Mouse (Mus musculus) kidney, adult 2 months (tissue): ENCODE results near the gene Zc3h7b. TPM values are rescaled to one million over a fixed set of nuclear protein-coding genes. Genes with fewer than 3 reads are reported as not detected.

Experiments used
- DNase-seq: peaks from one replicate; pipeline ENCODE4 v3.0.0; 2021
- H3K27ac ChIP-seq: fragments of 200-500 bp; 2 replicates; pipeline ENCODE4 v1.5.1; 2012; ENCODE audit warnings: low read depth, low read length, control low read depth, inconsistent platforms; ENCODE audit not compliant: insufficient read depth
- H3K27me3 ChIP-seq: fragments of 200-500 bp; replicated peaks from 2 replicates; pipeline ENCODE4 v1.6.1; 2012; ENCODE audit warnings: mild to moderate bottlenecking, moderate library complexity, low read length, inconsistent platforms; ENCODE audit not compliant: control insufficient read depth, insufficient read depth
- H3K36me3 ChIP-seq: fragments of 200-500 bp; 2 replicates; pipeline ENCODE4 v1.6.1; 2012; ENCODE audit warnings: mild to moderate bottlenecking, moderate library complexity, low read length, inconsistent platforms; ENCODE audit not compliant: control insufficient read depth, insufficient read depth
- H3K4me1 ChIP-seq: fragments of 200-500 bp; 2 replicates; pipeline ENCODE4 v1.6.1; 2011; ENCODE audit warnings: low read length; ENCODE audit not compliant: control insufficient read depth, insufficient read depth
- H3K4me3 ChIP-seq: fragments of 200-500 bp; 2 replicates; pipeline ENCODE4 v1.5.1; 2011; ENCODE audit warnings: mild to moderate bottlenecking, low read depth, low read length, control low read depth; ENCODE audit not compliant: insufficient read depth
- CTCF ChIP-seq: fragments of 200-500 bp; conservative IDR thresholded peaks from 2 replicates; pipeline ENCODE4 v1.5.1; 2011; ENCODE audit warnings: low read depth, mild to moderate bottlenecking, control low read depth, low read length, moderate library complexity, mixed read lengths; ENCODE audit not compliant: insufficient read depth, insufficient read length
- POLR2A ChIP-seq: fragments of 200-500 bp; IDR thresholded peaks from one replicate; pipeline ENCODE4 v1.6.1; 2011; ENCODE audit warnings: low read depth, low read length, control low read depth
- WGBS: fragments of 180-500 bp; shearing (Covaris S2); methylation state at CpG from one replicate; pipeline ENCODE4 v1.1.7; 2018; 5-methylcytosine and 5-hydroxymethylcytosine counted together
- polyA plus RNA-seq: library from polyadenylated mRNA; depleted of rRNA; stranded (reverse); fragments of >200 nt; gene quantifications from 2 replicates; pipeline ENCODE4 v1.2.3, GENCODE M21; 2012

The Zc3h7b gene
- polyA plus RNA-seq, 1 experiment, result 46.5 TPM

DNA sequence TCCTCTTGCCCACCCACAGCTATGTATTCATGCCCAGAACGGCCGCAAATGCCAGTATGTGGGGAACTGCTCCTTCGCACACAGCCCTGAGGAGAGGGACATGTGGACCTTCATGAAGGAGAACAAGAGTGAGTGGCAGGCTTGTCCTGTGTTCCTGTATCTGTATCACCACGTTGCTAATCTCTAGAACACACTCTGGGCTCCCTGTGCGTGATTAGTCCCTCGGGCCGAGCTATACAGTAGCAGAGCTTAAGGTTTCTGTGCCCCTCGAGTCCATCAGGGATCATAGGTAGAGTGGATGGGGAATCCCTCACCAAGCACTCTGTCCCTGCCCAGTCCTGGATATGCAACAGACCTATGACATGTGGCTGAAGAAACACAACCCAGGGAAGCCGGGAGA, 47.6 kb downstream of the Zc3h7b start:
- H3K36me3 ChIP-seq, result no peaks in the 10 kb centered on the region
- peaks cover 2% of the 10 kb centered on the region; the same call in 1 of the 2 replicates for H3K4me1 ChIP-seq
- DNase-seq, result no peak
- no peak overlapping the region for H3K4me3 ChIP-seq
- WGBS, result 94% methylated on average over 9 of the region's 9 CpGs
- no peaks in the 10 kb centered on the region for H3K27me3 ChIP-seq
- no peak for TF ChIP-seq POLR2A
- TF ChIP-seq CTCF, result no peak
- H3K27ac ChIP-seq, result no peak overlapping the region

DNA sequence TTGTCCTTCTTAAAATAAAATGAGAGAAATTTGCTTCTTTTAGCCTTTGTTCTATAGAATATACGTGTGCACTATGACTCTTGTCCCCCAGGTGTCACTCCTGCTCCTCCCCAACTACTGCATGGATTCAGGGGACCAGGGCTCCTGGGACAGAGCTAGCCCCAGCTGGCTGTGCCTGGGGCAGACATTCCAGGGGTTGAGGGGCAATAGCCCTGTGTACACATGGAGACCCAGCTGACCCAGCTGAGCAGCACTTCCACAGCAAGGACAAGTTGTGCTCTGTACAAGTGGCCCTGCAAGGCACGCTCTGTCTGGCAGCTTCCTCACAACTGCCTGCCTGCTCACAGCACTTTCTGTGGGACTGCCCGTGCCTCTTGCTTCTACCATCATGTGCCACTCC, 51.4 kb downstream of the Zc3h7b start:
- DNase-seq, result peak; percentile 77
- WGBS, result 35% methylated on average over 3 of the region's 3 CpGs
- Histone ChIP-seq H3K4me1 (peaks cover 25% of the 10 kb centered on the region), H3K27me3 (no peaks in the 10 kb centered on the region), H3K4me3 (no peak overlapping the region), H3K27ac (peak overlapping the region; percentile 58), H3K36me3 (no peaks in the 10 kb centered on the region)
- TF ChIP-seq CTCF (peak; percentile 61), POLR2A (no peak)

DNA sequence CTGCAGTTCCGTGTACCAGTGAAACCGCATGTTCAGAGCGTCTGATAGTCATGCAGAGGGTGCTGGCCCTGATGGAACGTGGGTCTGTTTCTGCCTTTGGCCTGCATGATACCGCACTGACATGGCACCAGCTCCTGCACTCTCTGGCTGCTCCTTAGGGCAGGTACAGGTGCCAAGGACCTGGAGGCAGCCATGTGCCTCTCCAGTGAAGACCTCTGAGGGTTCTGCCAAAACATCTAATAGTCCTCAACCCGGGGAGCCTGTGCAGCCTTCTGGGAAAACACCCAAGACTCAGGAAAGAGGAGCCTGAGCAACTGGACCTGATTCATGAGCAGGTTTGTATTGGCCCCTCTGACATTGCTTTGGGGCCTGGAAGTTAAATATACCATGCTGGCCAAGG, 53.0 kb downstream of the Zc3h7b start:
- 71% methylated on average over 6 of the region's 6 CpGs for WGBS

DNA sequence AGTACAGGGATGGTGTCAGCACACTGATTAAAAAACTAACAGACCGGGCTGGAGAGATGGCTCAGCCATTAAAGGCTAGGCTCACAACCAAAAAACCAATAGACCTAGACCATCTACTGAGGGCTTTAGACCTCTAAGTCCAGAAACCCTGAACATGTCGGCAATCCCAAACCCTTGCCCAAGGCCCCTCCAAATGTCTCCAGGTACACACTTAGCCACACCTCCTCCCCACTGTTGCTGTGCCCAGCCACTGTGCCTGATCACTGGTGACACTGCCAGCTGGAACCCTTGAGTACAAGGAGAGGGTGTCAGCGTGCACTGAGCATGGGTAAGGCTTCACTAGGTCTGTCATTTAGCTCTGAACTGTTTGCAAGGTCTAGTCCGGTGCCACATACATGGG, 53.6 kb downstream of the Zc3h7b start:
- H3K4me3 ChIP-seq, result no peak overlapping the region
- no peaks in the 10 kb centered on the region for H3K36me3 ChIP-seq
- no peaks in the 10 kb centered on the region for H3K27me3 ChIP-seq
- peaks cover 29% of the 10 kb centered on the region for H3K4me1 ChIP-seq
- DNase-seq, result peak; percentile 78
- 53% methylated on average over 4 of the region's 4 CpGs for WGBS
- H3K27ac ChIP-seq, result peak overlapping the region; percentile 91
- TF ChIP-seq CTCF, result no peak
- no peak for TF ChIP-seq POLR2A

More for the DNA sequence above, 53.0 kb downstream of the Zc3h7b start:
- peak; percentile 70 for DNase-seq
- Histone ChIP-seq H3K36me3 (no peaks in the 10 kb centered on the region), H3K4me1 (peaks cover 29% of the 10 kb centered on the region), H3K27me3 (no peaks in the 10 kb centered on the region), H3K4me3 (no peak overlapping the region), H3K27ac (peak overlapping the region; percentile 91)
- TF ChIP-seq CTCF (no peak), POLR2A (no peak)

DNA sequence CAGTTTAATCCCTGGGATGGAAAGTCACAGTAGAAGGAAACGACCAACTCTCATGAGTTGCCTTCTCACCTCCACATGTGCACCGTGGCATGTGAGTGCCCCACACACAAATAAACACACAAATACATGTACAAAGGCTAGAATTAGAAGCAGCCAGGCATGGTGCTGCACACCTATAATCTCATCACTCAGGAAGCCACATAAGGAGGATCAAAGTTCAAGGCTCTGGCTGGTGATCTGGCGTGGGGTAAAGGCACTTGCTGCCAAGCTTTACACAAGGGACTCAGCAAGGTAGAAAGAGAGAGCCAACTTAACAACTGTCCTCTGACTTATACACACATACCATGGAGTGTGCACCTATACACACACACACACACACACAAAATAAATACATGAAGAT, 55.5 kb downstream of the Zc3h7b start:
- H3K4me3 ChIP-seq, result no peak overlapping the region
- peak; percentile 76 for DNase-seq
- no peaks in the 10 kb centered on the region for H3K27me3 ChIP-seq
- peak overlapping the region; percentile 15 for H3K27ac ChIP-seq
- TF ChIP-seq CTCF (no peak), POLR2A (no peak)
- WGBS, result 43% methylated on average over 3 of the region's 3 CpGs
- no peaks in the 10 kb centered on the region; the same call in 1 of the 2 replicates for H3K36me3 ChIP-seq
- peaks cover 38% of the 10 kb centered on the region for H3K4me1 ChIP-seq

DNA sequence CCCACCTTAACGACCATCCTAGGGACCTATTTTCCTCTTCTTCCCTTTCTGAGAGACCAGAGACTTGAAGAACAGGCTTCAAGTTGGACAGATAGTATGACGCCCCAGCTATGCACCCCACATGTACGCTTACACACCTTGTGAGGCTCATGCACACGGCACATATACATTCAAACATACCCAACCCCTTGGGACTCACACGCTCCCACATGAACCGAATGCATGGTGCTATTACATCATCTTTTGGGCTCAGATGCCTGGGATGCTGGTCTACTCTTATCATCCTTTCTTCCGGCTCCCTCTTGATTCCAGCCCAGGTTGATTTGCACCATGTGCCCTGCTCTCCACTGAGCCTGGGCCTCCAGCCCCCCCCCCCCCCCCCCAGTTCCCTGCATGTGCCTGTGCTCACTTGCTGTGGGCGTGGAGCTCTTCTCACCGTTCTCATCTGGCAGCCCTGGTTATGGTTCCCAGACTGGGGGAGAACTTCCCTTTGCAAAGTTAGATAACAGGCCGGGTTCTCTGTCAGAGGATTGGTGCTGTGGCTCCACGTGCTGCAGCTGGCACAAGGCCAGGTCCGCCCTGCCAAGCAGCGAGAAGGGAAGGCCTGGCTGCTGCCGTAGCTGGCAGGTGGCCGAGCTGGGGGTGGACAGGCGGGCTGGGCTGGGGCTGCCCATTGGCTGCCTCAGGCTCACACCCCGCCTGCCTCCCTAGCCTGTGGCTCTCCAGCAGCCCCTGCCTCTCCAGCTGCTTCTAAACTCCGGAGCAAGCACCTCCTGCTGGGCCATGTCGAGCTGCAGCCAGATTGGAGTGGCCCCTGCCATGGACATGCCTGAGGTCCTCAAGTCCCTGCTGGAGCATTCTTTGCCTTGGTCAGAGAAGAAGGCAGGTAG, 57.4 kb downstream of the Zc3h7b start, which contains the start of gene Tef:
Tef (plus strand) TSS at position 421 of the 890 bp plus-strand sequence.
- 17% methylated on average over 19 of the region's 19 CpGs for WGBS
- peak; percentile 100 for DNase-seq
- Histone ChIP-seq H3K27ac (peak within 1 kb of the TSS; percentile 99), H3K36me3 (no peaks in the 10 kb centered on the region; the same call in 1 of the 2 replicates), H3K4me3 (peak within 1 kb of the TSS; percentile 77), H3K27me3 (no peaks in the 10 kb centered on the region), H3K4me1 (peaks cover 52% of the 10 kb centered on the region)
- peak; percentile 29; the same call in 1 of the 2 replicates for TF ChIP-seq CTCF
- TF ChIP-seq POLR2A, result peak; percentile 85

DNA sequence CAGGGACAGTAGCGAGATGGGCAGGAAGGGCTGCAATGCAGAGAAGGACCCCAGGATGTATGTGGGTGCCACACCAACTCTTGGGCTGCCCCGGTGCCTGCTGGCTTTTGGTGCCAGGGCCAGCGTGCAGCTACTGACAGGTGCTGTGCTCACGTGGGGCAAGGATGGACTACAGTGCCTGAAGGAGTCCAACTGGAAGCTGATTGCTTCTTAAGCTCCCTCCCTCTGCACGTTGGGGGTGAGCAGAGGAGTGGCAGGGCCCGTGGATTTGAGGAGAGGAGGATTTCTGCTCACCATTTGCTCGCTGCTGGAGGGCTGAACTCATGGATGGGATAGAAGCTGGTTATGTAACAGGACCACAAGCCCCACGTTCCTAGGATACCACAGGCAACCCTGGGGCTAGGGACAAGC, 58.1 kb downstream of the Zc3h7b start:
- Histone ChIP-seq H3K4me3 (peak overlapping the region; percentile 77), H3K27me3 (no peaks in the 10 kb centered on the region), H3K4me1 (peaks cover 50% of the 10 kb centered on the region), H3K27ac (peak overlapping the region; percentile 99), H3K36me3 (no peaks in the 10 kb centered on the region; the same call in 1 of the 2 replicates)
- peak; percentile 82 for DNase-seq
- TF ChIP-seq POLR2A (peak; percentile 67), CTCF (no peak)
- 7% methylated on average over 8 of the region's 8 CpGs for WGBS
